Mouse (Mus musculus): ENCODE measurements around the gene Zfp462. TPM values are rescaled to one million over a fixed set of nuclear protein-coding genes. Genes with fewer than 3 reads are reported as not detected.
A peak's percentile ranks its signal among the peaks of the same experiment; 100 is the strongest.
"Not testable (repeated sequence)": the region's sequence is repeated elsewhere in the genome, so short reads cannot be mapped to it uniquely, and the experiment has no call there.

Zfp462 gene
- 2.6 and 2.7 TPM in 2 replicates for polyA plus RNA-seq (2015; fragmentation: Nextera tagmentation; extraction: Ambion mirVana)

- H3K27me3 ChIP-seq (ENCODE audit: control insufficient read depth, insufficient read depth, low read depth, low read length): no peaks in the 10 kb centered on the region
- H3K27ac ChIP-seq (ENCODE audit: low read length): peak within 1 kb of the TSS; percentile 55
- peak; percentile 22 for ATAC-seq (ENCODE audit: low read depth)
- peak within 1 kb of the TSS; percentile 72 for H3K9ac ChIP-seq (ENCODE audit: low read length)
- no peaks in the 10 kb centered on the region for H3K36me3 ChIP-seq (ENCODE audit: control insufficient read depth, insufficient read depth, low read length)
- no peaks in the 10 kb centered on the region for H3K9me3 ChIP-seq (ENCODE audit: control insufficient read depth, low read length)
- under 1% methylated on average over 43 of the region's 43 CpGs for WGBS
- H3K4me3 ChIP-seq (ENCODE audit: low read length): peak within 1 kb of the TSS; percentile 80
- peaks cover 8% of the 10 kb centered on the region for H3K4me1 ChIP-seq (replicated peaks; ENCODE audit: control insufficient read depth, insufficient read depth, low read length)
- H3K4me2 ChIP-seq (ENCODE audit: low read depth, low read length): peak within 1 kb of the TSS; percentile 95
Measured at GRCm38 (mm10) chr4:54944921-54945430, at the start of gene Zfp462. Gene Zfp462, plus strand, starts transcription at chr4:54945048.

- no peak overlapping the region for H3K27ac ChIP-seq (ENCODE audit: low read length)
- no peaks in the 10 kb centered on the region for H3K9me3 ChIP-seq (ENCODE audit: control insufficient read depth, low read length)
- H3K4me3 ChIP-seq (ENCODE audit: low read length): no peak overlapping the region
- H3K36me3 ChIP-seq (ENCODE audit: control insufficient read depth, insufficient read depth, low read length): no peaks in the 10 kb centered on the region
- WGBS: 75% methylated on average over 4 of the region's 4 CpGs
- H3K4me2 ChIP-seq (ENCODE audit: low read depth, low read length): no peak overlapping the region
- no peak for ATAC-seq (ENCODE audit: low read depth)
- no peaks in the 10 kb centered on the region for H3K27me3 ChIP-seq (ENCODE audit: control insufficient read depth, insufficient read depth, low read depth, low read length)
- H3K4me1 ChIP-seq (replicated peaks; ENCODE audit: control insufficient read depth, insufficient read depth, low read length): no peaks in the 10 kb centered on the region
- no peak overlapping the region for H3K9ac ChIP-seq (ENCODE audit: low read length)
Measured at GRCm38 (mm10) chr4:54896017-54896416, 48.8 kb upstream of the Zfp462 start.

- no peak overlapping the region for H3K4me3 ChIP-seq (ENCODE audit: low read length)
- no peaks in the 10 kb centered on the region for H3K36me3 ChIP-seq (ENCODE audit: control insufficient read depth, insufficient read depth, low read length)
- no peaks in the 10 kb centered on the region for H3K9me3 ChIP-seq (ENCODE audit: control insufficient read depth, low read length)
- no peak overlapping the region for H3K9ac ChIP-seq (ENCODE audit: low read length)
- no peaks in the 10 kb centered on the region for H3K27me3 ChIP-seq (ENCODE audit: control insufficient read depth, insufficient read depth, low read depth, low read length)
- H3K4me2 ChIP-seq (ENCODE audit: low read depth, low read length): no peak overlapping the region
- 53% methylated on average over 8 of the region's 8 CpGs for WGBS
- H3K27ac ChIP-seq (ENCODE audit: low read length): no peak overlapping the region
- ATAC-seq (ENCODE audit: low read depth): no peak
- no peaks in the 10 kb centered on the region for H3K4me1 ChIP-seq (replicated peaks; ENCODE audit: control insufficient read depth, insufficient read depth, low read length)
Measured at GRCm38 (mm10) chr4:54904641-54905040, 40.2 kb upstream of the Zfp462 start.

- ATAC-seq (ENCODE audit: low read depth): no peak
- H3K36me3 ChIP-seq (ENCODE audit: control insufficient read depth, insufficient read depth, low read length): no peaks in the 10 kb centered on the region
- H3K9ac ChIP-seq (ENCODE audit: low read length): no peak overlapping the region
- H3K9me3 ChIP-seq (ENCODE audit: control insufficient read depth, low read length): no peaks in the 10 kb centered on the region
- no peaks in the 10 kb centered on the region for H3K4me1 ChIP-seq (replicated peaks; ENCODE audit: control insufficient read depth, insufficient read depth, low read length)
- 75% methylated on average over 7 of the region's 7 CpGs for WGBS
- no peak overlapping the region for H3K4me3 ChIP-seq (ENCODE audit: low read length)
- no peaks in the 10 kb centered on the region for H3K27me3 ChIP-seq (ENCODE audit: control insufficient read depth, insufficient read depth, low read depth, low read length)
- H3K27ac ChIP-seq (ENCODE audit: low read length): no peak overlapping the region
- H3K4me2 ChIP-seq (ENCODE audit: low read depth, low read length): no peak overlapping the region
Measured at GRCm38 (mm10) chr4:54905399-54905953, 39.4 kb upstream of the Zfp462 start.

GRCm38 (mm10) chr4:54910300-54910699 lies 34.5 kb upstream of the Zfp462 start:
- Histone ChIP-seq H3K27me3 (ENCODE audit: control insufficient read depth, insufficient read depth, low read depth, low read length) (no peaks in the 10 kb centered on the region), H3K4me1 (replicated peaks; ENCODE audit: control insufficient read depth, insufficient read depth, low read length) (no peaks in the 10 kb centered on the region), H3K36me3 (ENCODE audit: control insufficient read depth, insufficient read depth, low read length) (no peaks in the 10 kb centered on the region), H3K9me3 (ENCODE audit: control insufficient read depth, low read length) (no peaks in the 10 kb centered on the region), H3K4me2 (ENCODE audit: low read depth, low read length) (no peak overlapping the region), H3K4me3 (ENCODE audit: low read length) (no peak overlapping the region), H3K27ac (ENCODE audit: low read length) (no peak overlapping the region), H3K9ac (ENCODE audit: low read length) (no peak overlapping the region)
- no peak for ATAC-seq (ENCODE audit: low read depth)
- 60% methylated on average over 3 of the region's 3 CpGs for WGBS

GRCm38 (mm10) chr4:54918276-54918675 lies 26.6 kb upstream of the Zfp462 start:
- WGBS: 64% methylated on average over 3 of the region's 3 CpGs
- Histone ChIP-seq H3K27ac (ENCODE audit: low read length) (no peak overlapping the region), H3K9me3 (ENCODE audit: control insufficient read depth, low read length) (no peaks in the 10 kb centered on the region), H3K4me3 (ENCODE audit: low read length) (no peak overlapping the region), H3K27me3 (ENCODE audit: control insufficient read depth, insufficient read depth, low read depth, low read length) (no peaks in the 10 kb centered on the region), H3K4me2 (ENCODE audit: low read depth, low read length) (no peak overlapping the region), H3K9ac (ENCODE audit: low read length) (no peak overlapping the region), H3K36me3 (ENCODE audit: control insufficient read depth, insufficient read depth, low read length) (no peaks in the 10 kb centered on the region), H3K4me1 (replicated peaks; ENCODE audit: control insufficient read depth, insufficient read depth, low read length) (no peaks in the 10 kb centered on the region)
- no peak for ATAC-seq (ENCODE audit: low read depth)

- no peak overlapping the region for H3K27ac ChIP-seq (ENCODE audit: low read length)
- no peak for ATAC-seq (ENCODE audit: low read depth)
- WGBS: 87% methylated on average over 2 of the region's 2 CpGs
Measured at GRCm38 (mm10) chr4:54923386-54923785, 21.5 kb upstream of the Zfp462 start.

GRCm38 (mm10) chr4:54924306-54924705 lies 20.5 kb upstream of the Zfp462 start:
- no peaks in the 10 kb centered on the region for H3K4me1 ChIP-seq (replicated peaks; ENCODE audit: control insufficient read depth, insufficient read depth, low read length)
- H3K27me3 ChIP-seq (ENCODE audit: control insufficient read depth, insufficient read depth, low read depth, low read length): no peaks in the 10 kb centered on the region
- H3K9me3 ChIP-seq (ENCODE audit: control insufficient read depth, low read length): no peaks in the 10 kb centered on the region
- no peak overlapping the region for H3K9ac ChIP-seq (ENCODE audit: low read length)
- ATAC-seq (ENCODE audit: low read depth): no peak
- WGBS: 86% methylated on average over 2 of the region's 2 CpGs
- no peak overlapping the region for H3K4me2 ChIP-seq (ENCODE audit: low read depth, low read length)
- no peak overlapping the region for H3K27ac ChIP-seq (ENCODE audit: low read length)
- H3K4me3 ChIP-seq (ENCODE audit: low read length): no peak overlapping the region
- no peaks in the 10 kb centered on the region for H3K36me3 ChIP-seq (ENCODE audit: control insufficient read depth, insufficient read depth, low read length)

More at GRCm38 (mm10) chr4:54923386-54923785, 21.5 kb upstream of the Zfp462 start:
- Histone ChIP-seq H3K9ac (ENCODE audit: low read length) (no peak overlapping the region), H3K9me3 (ENCODE audit: control insufficient read depth, low read length) (no peaks in the 10 kb centered on the region), H3K36me3 (ENCODE audit: control insufficient read depth, insufficient read depth, low read length) (no peaks in the 10 kb centered on the region), H3K4me1 (replicated peaks; ENCODE audit: control insufficient read depth, insufficient read depth, low read length) (no peaks in the 10 kb centered on the region), H3K4me2 (ENCODE audit: low read depth, low read length) (no peak overlapping the region), H3K4me3 (ENCODE audit: low read length) (no peak overlapping the region), H3K27me3 (ENCODE audit: control insufficient read depth, insufficient read depth, low read depth, low read length) (no peaks in the 10 kb centered on the region)

GRCm38 (mm10) chr4:54926456-54926855 lies 18.4 kb upstream of the Zfp462 start:
- H3K4me2 ChIP-seq (ENCODE audit: low read depth, low read length); H3K27me3 ChIP-seq (ENCODE audit: control insufficient read depth, insufficient read depth, low read depth, low read length); H3K27ac ChIP-seq (ENCODE audit: low read length); H3K36me3 ChIP-seq (ENCODE audit: control insufficient read depth, insufficient read depth, low read length); H3K9me3 ChIP-seq (ENCODE audit: control insufficient read depth, low read length); H3K4me3 ChIP-seq (ENCODE audit: low read length); H3K9ac ChIP-seq (ENCODE audit: low read length); H3K4me1 ChIP-seq (replicated peaks; ENCODE audit: control insufficient read depth, insufficient read depth, low read length); ATAC-seq (ENCODE audit: low read depth): not testable (repeated sequence)
- 90% methylated on average over 4 of the region's 5 CpGs for WGBS
